Mouse (Mus musculus) embryo, embryonic 11.5 days (tissue): Measurements from ENCODE around the gene Zfp661.

ENCODE experiments used
- DNase-seq: peaks from one replicate; pipeline ENCODE4 v3.0.0-alpha.2; 2012; ENCODE audit warnings: low read depth, low spot score

Gene Zfp661

GRCm38 (mm10) chr2:127551078-127551477, 35.8 kb downstream of the Zfp661 start:
- DNase-seq: no peak

- DNase-seq: no peak
These were observed 36.4 kb downstream of the Zfp661 start for GRCm38 (mm10) chr2:127550446-127550845.

- no peak for DNase-seq
These were observed 37.2 kb downstream of the Zfp661 start for GRCm38 (mm10) chr2:127549711-127550110.

- no peak for DNase-seq
These were observed 38.4 kb downstream of the Zfp661 start for GRCm38 (mm10) chr2:127548342-127549074.

- no peak for DNase-seq
These were observed 45.2 kb downstream of the Zfp661 start for GRCm38 (mm10) chr2:127541697-127542096.

- DNase-seq: no peak
These were observed 45.7 kb downstream of the Zfp661 start, which contains the start of gene Prom2 for GRCm38 (mm10) chr2:127541185-127541584. Gene Prom2, minus strand, starts transcription at chr2:127541467.

GRCm38 (mm10) chr2:127539494-127539893, 47.4 kb downstream of the Zfp661 start:
- no peak for DNase-seq

GRCm38 (mm10) chr2:127537548-127537947, 49.3 kb downstream of the Zfp661 start:
- no peak for DNase-seq

GRCm38 (mm10) chr2:127535363-127535762, 51.5 kb downstream of the Zfp661 start:
- DNase-seq: no peak

- DNase-seq: peak; percentile 52
These were observed 54.5 kb downstream of the Zfp661 start for GRCm38 (mm10) chr2:127532379-127532778.

- DNase-seq: no peak
These were observed 55.3 kb downstream of the Zfp661 start for GRCm38 (mm10) chr2:127531592-127531991.

- no peak for DNase-seq
These were observed 56.5 kb downstream of the Zfp661 start for GRCm38 (mm10) chr2:127530418-127530817.

GRCm38 (mm10) chr2:127525004-127525775, 61.7 kb downstream of the Zfp661 start:
- DNase-seq: no peak
